ENCODE assay signal across 24 mouse cellular contexts in genomic region chr2:9820611-9821010, GRCm38 (mm10).
"Had no signal": no experiment of that assay in that cellular context is flagged by ENCODE, and none has a peak within 500 bp of the region (broad histone marks: within the 10 kb centered on the region; RNA-seq: fewer than 3 reads in every experiment).

No protein-coding gene starts in this region.

- H3K9me3 ChIP-seq: forebrain, embryonic 15.5 days; heart, embryonic 10.5 days; heart, embryonic 13.5 days; heart, embryonic 15.5 days; hindbrain, embryonic 13.5 days; hindbrain, embryonic 15.5 days; kidney, embryonic 15.5 days; limb, embryonic 13.5 days; limb, embryonic 15.5 days; liver, embryonic 12.5 days had no signal

- H3K27me3 ChIP-seq: forebrain, embryonic 15.5 days; heart, embryonic 13.5 days; heart, embryonic 15.5 days; hindbrain, embryonic 13.5 days; hindbrain, embryonic 15.5 days; kidney, embryonic 15.5 days; limb, embryonic 13.5 days; limb, embryonic 15.5 days; liver, embryonic 12.5 days had no signal

- H3K36me3 ChIP-seq: forebrain, embryonic 15.5 days; heart, embryonic 10.5 days; heart, embryonic 13.5 days; heart, embryonic 15.5 days; hindbrain, embryonic 13.5 days; hindbrain, embryonic 15.5 days; kidney, embryonic 15.5 days; limb, embryonic 13.5 days; limb, embryonic 15.5 days; liver, embryonic 12.5 days had no signal

- H3K4me1 ChIP-seq: forebrain, embryonic 15.5 days; heart, embryonic 10.5 days; heart, embryonic 13.5 days; heart, embryonic 15.5 days; hindbrain, embryonic 13.5 days; hindbrain, embryonic 15.5 days; kidney, embryonic 15.5 days; limb, embryonic 13.5 days; limb, embryonic 15.5 days; liver, embryonic 12.5 days had no signal

- ATAC-seq: forebrain, embryonic 15.5 days; forebrain, postnatal 0 days; hindbrain, postnatal 0 days; intestine, embryonic 16.5 days; liver, embryonic 12.5 days had no signal

- H3K9ac ChIP-seq: forebrain, embryonic 15.5 days; forebrain, postnatal 0 days; heart, embryonic 13.5 days; heart, embryonic 15.5 days; hindbrain, embryonic 13.5 days; hindbrain, embryonic 15.5 days; kidney, embryonic 15.5 days; limb, embryonic 13.5 days; limb, embryonic 15.5 days; liver, embryonic 12.5 days; liver, embryonic 14.5 days had no signal

- H3K4me3 ChIP-seq: forebrain, embryonic 15.5 days; heart, embryonic 10.5 days; heart, embryonic 13.5 days; heart, embryonic 15.5 days; hindbrain, embryonic 13.5 days; hindbrain, embryonic 15.5 days; kidney, embryonic 15.5 days; limb, embryonic 13.5 days; limb, embryonic 15.5 days; liver, embryonic 12.5 days had no signal

- H3K4me2 ChIP-seq: forebrain, embryonic 15.5 days; heart, embryonic 13.5 days; heart, embryonic 15.5 days; hindbrain, embryonic 13.5 days; hindbrain, embryonic 15.5 days; kidney, embryonic 15.5 days; limb, embryonic 13.5 days; limb, embryonic 15.5 days; liver, embryonic 12.5 days had no signal

- DNase-seq: forebrain, postnatal 0 days; gastrocnemius, postnatal 14 days; gastrocnemius, postnatal 36 days; heart, postnatal 36 days; kidney, adult 11 months; kidney, adult 2 months; kidney, adult 9 months; kidney, postnatal 25 days; layer of hippocampus, adult 9-11 months; layer of hippocampus, postnatal 36 days; left cerebral cortex, postnatal 4 days had no signal

- H3K27ac ChIP-seq: forebrain, embryonic 15.5 days; heart, embryonic 10.5 days; heart, embryonic 13.5 days; heart, embryonic 15.5 days; hindbrain, embryonic 13.5 days; hindbrain, embryonic 15.5 days; hindbrain, postnatal 0 days; kidney, embryonic 15.5 days; limb, embryonic 13.5 days; limb, embryonic 15.5 days; liver, embryonic 12.5 days; liver, embryonic 14.5 days had no signal
